Mouse (Mus musculus): ENCODE data around the gene Dpagt1.
"Not testable (repeated sequence)": the region's sequence is repeated elsewhere in the genome, so short reads cannot be mapped to it uniquely, and the experiment has no call there.

- TF ChIP-seq TAL1, GATA1 (IDR thresholded peaks at IDR 0.05; ENCODE audit: low read length): not testable (repeated sequence)
Measured at GRCm38 (mm10) chr9:44300001-44300400, 25.8 kb upstream of the Dpagt1 start.

Measured in erythroblast, embryonic 14.5 days (primary cell).